Mouse (Mus musculus): ENCODE results near the gene Scn7a. TPM values are rescaled to one million over a fixed set of nuclear protein-coding genes. Genes with fewer than 3 reads are reported as not detected.

Gene Scn7a
- 10 to 100 TPM in 1 of 2 experiments, 1 to 10 TPM in 1; 6.0 to 13.5 TPM for total RNA-seq (2021)
- long read RNA-seq, experiment 1, partial matches to known transcripts = 0 of 1 reads
- long read RNA-seq, experiment 1, other reads (novel, unspliced or antisense) = 1 of 1 reads
- long read RNA-seq, experiment 2, partial matches to known transcripts = 0 of 1 reads
- long read RNA-seq, experiment 2, other reads (novel, unspliced or antisense) = 1 of 1 reads

DNA sequence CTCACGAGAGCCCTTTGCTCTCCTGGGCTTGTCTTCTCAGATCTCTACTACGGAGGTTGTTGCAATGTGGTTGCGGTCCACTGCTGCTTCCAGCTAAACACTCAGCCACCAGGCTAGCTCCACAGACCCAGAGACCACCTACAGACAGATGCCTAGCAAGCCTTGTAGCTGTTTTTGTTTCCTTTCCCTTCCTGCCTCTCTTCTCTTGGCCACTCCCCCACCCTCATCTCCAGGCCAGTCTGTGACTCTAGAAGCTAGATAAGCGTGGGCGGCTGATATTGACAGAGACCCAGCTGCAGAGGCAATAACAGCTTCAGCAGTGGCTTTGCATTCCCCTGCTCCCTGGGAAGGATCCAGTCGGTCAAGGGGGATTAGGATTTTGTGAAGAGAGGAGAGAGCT lies at the start of gene Scn7a:
Gene Scn7a (minus strand): TSS at position 150 of the 400 bp plus-strand sequence.
- DNase-seq (ENCODE audit: low spot score in 2 of 2) = no peak

DNA sequence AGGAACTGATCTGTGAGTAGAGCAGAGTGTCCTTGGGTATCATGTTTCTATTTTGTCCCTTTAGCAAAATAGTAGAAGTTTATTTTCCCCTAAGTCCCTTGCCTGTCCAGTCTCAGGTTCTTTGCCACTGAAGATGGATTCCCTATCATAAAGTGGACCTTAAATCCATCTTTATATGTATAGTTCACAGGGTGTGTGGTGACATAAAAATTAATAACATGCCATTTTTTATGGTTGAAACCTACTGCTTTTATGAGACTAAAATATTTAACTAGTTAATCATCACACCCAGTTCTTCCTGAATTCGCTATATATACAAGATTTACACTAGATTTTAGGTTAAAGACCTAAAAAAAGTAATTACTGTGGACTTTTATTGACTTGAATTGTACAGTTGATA lies 43.0 kb upstream of the Scn7a start:
- no peak for DNase-seq (ENCODE audit: low spot score in 2 of 2)

DNA sequence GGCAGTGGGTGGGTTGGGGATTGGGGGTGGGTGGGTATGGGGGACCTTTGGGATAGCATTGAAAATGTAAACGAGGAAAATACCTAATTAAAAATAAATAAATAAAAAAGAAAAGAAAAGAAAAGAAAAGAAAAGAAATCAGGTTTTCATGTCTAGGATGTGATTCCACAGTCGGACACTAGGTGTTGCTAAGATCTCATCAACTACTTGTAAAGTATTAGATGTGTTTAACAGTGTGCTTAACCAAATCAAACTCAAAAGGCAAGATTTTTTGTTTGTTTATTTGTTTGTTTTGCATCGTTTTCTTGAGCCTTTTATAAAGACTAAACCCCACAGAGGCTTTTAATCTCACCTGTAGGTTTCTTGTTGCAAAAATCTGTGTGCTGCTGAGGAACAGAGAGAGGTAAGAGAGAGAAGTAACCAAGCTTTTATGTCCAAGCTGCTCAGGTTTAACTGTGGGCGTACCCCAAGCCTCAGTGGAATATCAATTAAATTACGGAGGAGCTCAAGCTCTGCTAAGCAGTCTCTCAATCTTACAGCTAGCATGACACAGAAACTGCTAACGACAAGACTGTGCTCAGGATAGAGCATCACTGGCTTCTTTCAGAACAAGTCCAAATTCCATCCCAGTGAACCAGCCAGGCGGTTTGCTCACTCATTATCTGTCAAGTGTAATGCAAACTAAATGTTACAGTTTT lies 35.3 kb upstream of the Scn7a start:
- DNase-seq (ENCODE audit: low spot score in 2 of 2) = no peak

DNA sequence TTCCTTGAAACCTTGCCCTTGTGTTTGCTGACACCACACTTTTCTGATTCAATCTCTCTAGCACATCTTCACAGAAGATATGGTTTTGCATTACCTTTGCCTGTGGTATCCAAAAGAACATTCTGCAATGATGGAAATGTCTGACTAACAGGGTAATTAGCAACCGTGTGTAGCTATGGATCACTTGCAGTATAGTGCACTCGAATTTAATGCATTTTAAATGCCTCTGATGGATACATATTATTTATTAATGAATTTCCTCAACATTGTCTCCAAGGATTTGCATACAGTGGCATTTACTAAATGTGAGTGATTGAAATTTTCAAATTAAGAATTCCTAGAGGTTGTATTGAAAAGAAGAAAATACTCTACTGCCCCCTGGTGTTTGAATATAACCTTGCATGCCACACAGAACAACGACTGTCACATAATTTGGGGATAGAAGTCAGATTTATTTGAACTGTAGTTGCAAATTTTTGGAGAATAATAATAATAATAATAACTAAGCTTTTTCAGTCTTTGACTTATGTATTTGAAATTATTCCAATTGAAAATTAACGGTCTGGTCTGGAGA lies 15.0 kb upstream of the Scn7a start:
- peak in 1 of 2 experiments; percentile 2 for DNase-seq (ENCODE audit: low spot score in 2 of 2)

DNA sequence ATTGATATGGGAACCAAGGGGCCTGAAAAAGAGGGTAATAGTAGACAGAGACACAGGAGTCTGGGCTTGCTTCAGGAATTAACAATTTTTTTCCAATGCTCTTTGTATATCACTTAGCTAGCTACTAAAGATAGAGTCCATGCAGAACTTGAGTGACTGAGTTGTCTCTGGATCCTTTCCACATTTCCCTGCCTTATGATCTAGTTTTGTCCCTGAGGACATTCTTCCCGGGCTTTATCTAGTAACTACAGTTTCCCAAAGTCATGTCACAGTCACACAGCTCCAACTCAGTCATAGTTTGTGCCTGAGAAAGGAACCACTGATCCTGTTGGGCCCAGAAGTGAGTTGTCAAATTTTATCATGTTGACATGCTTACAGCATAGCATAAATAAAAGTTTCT lies 12.8 kb upstream of the Scn7a start:
- DNase-seq (ENCODE audit: low spot score in 2 of 2) = no peak

DNA sequence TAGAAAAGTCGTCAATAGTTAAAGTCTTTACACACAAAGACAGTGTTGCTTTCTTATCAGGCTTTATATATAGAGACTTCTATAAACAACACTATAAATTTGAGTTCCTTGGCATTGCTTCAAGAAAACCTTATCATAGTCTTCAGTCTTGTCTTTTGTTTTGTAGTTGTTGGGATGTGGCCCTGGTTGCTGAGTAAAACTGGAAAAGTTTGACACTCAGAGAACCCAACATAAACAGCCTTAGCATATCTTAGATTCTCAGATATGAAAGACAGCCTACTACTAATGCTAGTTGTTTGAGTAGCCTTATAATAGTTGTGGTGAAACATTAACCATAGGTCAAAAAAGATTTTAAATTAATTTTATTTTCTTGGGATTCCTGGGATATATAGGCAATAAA lies 6.9 kb upstream of the Scn7a start:
- DNase-seq (ENCODE audit: low spot score in 2 of 2) = no peak

DNA sequence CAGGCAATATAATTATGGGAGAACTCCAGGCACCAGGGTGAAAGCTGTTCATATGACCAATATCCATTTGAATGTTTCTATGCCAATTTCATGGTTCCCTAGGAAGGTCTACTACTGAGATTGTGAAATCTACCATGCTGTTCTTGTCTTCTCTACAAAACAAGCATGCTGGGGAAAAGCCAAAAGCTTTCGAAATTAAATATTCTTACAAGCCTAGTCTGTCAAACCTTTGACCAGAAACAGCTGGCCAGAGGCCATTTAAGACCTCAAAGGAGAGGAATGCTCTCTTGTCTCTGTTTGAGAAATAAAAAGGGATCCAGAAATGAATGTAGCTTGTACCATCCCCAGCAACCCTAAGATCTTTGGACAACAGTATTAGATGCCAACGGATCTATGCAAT lies 3.8 kb downstream of the Scn7a start:
- DNase-seq (ENCODE audit: low spot score in 2 of 2) = peak in 1 of 2 experiments; percentile 20

DNA sequence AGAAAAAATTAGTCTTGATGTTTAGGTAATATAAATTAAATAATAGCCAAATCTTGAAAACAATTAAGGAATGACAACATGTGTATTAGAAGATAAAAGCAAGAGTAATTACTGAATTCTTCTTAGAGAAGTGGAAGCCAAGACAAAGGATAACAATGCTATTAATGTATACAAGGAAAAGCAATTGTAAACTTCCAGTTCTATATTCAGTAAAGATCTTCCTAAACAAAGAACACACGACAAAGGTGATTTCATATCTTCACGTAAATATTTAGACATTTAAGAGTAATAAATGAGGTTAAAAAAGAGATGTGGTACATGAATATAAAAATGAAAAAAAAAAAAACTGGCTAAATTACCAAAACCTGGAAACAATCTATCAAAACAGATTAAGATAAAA lies 16.7 kb downstream of the Scn7a start:
- DNase-seq (ENCODE audit: low spot score in 2 of 2) = no peak

DNA sequence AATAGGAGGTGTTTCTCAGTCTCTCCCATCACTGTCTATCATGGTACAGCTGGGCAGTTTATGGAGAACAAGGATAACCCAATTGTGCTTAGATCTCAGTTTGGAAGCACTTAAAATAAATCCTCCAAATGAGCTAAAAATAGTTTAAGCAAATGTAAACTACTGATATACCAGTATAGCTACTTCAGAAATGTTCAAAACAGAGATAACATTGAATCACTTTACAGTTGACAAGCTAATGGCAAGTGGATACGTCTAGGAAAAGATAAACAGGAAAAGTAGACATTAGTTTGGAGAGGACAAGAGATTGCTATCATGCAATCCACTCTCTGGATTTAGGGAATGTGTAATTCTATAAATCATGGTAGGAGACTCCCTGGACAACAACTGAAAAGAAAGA lies 19.5 kb downstream of the Scn7a start:
- DNase-seq (ENCODE audit: low spot score in 2 of 2) = no peak

DNA sequence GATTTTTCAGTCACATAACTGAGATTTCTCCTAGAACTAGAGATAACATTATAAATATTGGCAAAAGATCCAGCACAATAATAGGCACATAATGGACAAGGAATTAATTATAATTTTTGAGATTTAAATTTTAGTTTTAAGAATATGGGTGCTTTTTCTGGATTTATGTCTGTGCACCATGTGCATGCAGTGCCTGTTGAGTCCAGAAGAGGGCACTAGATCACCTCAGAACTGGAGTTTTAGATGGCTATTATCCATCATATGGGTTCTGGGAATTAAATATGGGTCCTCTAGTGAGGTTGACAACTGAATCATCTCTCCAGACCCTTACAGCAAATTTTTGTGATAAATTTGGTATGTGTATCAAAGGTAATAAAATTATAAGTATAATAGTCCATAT lies 21.8 kb downstream of the Scn7a start:
- DNase-seq (ENCODE audit: low spot score in 2 of 2) = no peak

DNA sequence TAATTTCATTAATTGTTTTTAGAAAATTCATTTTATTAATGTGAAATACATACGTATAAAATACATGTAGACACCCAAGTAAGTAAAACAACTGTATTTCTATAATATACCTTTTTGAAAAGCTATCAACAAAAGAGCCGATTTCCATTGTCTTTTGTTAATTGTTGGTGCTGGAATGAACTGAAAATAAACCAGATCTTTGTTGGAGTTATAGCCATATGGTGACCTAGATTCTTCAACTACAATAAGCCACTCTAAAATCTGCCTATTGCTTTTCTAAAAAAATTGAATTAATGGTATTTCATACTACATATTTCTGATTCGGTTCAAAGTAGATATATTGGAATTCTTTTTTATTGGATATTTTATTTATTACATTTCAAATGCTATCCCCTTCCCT lies 56.7 kb downstream of the Scn7a start:
- DNase-seq (ENCODE audit: low spot score in 2 of 2) = no peak

DNA sequence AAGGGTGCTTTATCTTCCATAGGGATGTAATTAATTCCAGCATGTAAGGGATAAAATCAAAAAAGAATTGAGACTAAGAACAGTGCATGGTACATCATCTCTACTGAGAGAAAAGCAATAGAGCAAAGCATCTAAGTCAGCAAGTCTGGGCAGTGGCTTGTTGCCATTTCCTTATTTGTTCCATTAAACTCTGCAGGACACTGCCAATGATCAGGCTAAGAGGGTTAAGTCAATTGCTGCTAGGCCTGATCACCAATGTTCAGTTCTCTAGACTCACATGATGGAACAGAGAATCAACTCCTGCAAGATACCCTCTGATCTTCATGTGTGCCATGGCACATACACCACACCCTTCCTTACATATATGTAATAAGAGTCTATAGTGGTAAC lies 57.1 kb downstream of the Scn7a start:
- DNase-seq (ENCODE audit: low spot score in 2 of 2) = no peak

DNA sequence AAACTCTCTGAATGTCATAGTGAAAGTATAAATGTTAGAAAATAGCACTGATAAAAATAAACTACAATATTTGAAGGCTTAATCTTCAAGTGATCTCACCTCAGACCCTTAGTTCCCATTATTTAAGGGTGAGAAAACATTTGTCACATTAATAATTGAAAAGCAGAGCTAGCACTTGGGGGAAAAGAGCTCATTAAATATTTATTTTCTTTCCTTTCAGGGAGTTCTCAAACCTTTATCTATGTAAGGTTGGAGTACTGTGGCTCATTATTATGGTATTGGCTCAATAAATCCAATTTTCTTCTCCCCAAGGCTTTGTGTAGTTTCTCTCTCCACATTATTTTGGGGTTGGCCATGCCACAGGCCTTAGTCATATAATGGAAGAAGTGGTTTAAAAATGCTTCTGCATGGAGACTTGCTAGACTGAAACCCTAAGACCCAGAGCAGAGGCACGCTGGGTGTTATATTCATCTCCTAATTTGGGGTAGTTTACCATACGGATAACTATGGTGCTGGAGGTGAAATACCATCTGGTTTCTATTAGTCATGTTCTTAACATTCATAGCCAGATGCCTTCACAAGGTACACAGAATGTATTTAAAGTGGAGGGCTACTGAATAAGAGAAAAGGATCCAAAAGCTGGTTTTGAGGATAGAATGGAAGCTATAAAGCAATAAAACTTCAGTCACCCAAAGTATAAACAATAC lies 57.7 kb downstream of the Scn7a start:
- no peak for DNase-seq (ENCODE audit: low spot score in 2 of 2)

DNA sequence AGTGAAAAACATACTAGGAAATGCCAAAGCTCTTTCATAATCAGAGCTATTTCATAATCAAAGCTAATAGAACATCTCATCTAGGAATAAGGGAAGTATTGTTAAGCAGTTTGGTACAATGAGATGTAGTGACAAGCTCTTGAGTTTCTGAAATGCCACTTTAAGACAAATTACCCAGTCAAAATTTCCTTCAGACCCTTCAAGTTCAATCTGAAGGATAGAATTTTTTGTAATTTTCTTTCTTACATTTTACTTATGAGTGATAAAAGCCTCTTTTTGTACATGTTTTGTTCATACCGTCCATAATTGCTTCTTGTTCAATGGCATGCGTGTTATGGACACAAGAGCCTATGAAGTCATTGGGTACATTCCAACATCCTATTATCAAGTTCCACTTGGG lies 72.6 kb downstream of the Scn7a start:
- no peak for DNase-seq (ENCODE audit: low spot score in 2 of 2)

DNA sequence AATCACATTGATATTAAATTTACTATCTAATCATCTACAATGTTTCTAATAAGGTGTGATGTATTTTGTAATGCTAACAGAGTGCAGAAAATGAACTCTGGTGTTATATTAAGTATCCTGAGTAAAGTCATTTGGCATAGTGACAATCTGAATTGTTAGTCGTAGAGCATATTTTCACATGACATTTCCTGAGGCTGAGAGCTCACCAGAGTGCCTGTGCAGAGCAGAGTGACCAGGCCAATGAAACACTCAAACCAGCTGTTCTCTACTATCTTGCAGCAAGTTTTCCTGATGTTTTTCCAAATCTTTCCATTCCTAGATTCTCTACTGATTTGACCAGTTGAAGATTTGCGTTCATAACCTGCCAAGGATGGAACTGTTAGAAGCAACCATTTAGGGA lies 92.4 kb downstream of the Scn7a start:
- no peak for DNase-seq (ENCODE audit: low spot score in 2 of 2)

DNA sequence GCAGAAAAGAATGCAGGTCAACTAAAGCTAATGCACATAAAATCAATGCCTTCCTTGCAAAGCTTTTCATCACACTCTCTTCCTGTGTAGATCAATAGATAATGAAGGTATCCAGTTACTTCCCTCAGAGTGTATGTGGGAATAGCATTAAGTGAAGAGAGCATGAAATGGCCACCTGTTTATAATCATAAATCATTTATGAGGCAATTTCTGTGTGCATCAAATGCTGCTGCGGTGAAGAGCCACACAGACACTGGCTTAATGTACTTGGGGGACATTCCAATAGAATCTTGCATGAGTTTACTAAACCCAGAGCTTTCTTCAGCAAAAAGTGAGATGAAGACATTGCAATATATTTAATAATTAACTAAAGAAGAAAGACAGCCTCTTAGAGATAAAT lies 122.7 kb downstream of the Scn7a start:
- DNase-seq (ENCODE audit: low spot score in 2 of 2) = no peak

DNA sequence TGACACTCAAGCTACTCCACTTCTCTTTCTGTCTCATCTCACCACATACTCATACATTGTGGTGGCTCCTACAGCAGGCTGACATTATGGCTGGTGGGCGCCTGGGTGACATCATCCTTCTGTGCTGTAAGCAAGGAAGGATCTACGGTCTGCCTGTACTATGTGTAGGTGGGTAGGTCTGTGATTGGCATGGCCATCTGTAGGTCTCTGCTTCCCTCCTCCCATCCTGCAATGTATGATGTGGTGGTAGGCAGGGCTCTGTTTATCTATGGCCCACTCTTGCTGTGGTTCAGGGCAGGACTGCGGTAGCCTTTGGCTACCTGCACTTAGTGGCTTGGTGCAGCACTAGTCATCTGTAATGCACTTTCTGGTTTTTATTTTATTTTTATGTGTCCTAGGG lies 128.3 kb downstream of the Scn7a start:
- DNase-seq (ENCODE audit: low spot score in 2 of 2) = no peak

DNA sequence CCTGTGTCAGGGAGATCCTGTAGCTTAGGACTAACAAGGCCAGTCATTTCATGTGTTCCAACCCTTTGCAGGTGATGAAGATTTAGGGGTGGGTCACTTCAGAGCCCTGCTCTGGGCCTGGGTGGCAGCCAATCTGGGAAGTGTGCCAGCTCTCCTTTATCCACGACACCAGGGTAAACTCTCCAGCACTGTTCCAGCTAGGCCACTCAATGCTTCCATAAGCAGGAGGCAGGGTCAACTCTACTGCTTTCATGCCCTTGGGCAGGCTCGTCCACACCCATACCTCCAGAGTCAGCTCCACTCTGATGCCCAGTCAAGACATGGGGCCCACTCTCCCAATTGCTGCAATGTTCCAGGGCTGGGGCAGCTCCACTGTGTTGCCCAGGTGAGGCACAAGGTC lies 129.3 kb downstream of the Scn7a start:
- no peak for DNase-seq (ENCODE audit: low spot score in 2 of 2)

DNA sequence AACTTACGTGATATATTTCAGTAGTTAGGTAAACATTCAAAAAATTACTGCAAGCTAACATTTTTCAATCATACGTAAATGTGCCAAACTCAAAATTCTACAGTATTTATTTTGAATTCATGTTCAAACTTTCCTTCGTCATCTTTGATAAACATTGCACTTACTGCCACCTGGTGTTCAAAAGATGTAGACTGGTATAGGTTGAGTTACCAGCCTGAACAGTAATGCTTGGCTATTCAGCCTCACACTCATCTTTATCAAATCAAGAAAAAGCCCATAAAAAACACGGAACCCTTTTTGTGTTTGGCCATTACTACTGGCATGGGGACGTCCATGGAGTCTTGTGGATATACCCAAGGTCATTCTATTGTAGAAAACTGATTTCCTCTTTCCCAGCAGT lies 140.3 kb downstream of the Scn7a start:
- no peak for DNase-seq (ENCODE audit: low spot score in 2 of 2)

DNA sequence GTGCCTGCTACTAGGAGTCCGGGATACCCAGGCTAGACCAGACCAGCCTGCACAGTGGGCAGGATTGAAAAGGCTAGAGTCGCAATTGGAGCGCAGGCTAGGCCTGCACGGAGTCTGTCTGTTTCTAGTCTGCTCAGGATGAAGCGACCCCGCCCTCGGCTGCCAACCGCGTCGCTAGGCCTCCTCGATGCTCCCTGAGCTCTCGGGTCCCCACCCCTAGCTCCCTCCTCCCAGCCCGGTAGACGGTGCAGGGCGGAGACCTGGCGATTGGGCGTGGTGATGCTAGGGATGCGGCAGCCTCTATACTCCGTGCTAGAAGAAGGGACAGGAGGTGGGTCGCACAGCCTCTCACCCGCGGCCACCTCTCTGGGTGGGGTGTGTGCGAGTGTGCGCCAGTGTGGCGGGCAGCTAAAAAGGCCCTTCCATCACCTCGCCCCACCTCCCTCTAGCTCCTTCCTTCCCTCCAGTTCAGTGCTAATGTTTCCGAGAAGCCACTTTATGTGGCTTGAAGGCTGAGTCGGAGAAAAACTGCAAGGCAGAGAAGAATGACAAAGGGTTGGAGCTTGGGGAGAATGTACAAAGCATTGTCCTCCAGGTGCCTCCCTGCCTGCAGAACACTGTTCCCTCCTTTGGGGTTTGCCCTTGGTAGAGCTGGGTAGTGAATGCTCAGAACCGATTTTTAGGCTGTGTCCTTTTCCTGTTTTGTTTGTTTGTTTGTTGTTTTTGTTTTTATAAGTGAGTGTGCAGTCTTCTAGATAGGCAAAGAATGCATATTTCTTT lies 149.9 kb downstream of the Scn7a start, which contains the start of gene Scn9a:
Gene Scn9a (minus strand): TSS at position 383 of the 780 bp plus-strand sequence.
- DNase-seq (ENCODE audit: low spot score in 2 of 2) = no peak

DNA sequence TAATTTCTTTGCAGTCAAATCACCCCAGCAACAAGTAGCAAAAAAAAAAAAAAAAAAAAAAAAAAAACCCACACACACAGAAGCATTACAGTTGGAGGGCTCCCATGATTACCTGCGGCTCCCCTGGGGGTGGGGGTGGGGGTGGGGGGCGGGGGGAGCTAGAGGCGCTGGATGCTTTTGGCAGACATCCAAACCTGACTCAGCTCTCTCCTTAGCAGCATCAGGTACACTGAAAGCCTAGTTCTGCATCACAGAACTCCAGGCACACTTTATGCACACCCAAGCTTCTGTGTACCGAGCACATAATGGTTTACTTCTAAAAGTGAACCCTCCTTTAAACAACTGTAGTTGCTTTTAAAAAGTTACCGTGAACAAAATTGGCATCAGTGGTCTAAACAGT lies 152.0 kb downstream of the Scn7a start:
- no peak for DNase-seq (ENCODE audit: low spot score in 2 of 2)
